Mouse (Mus musculus) C2C12 (cell line): ENCODE measurements around the gene Gm11634.

Experiments used
- CEBPB ChIP-seq: IDR thresholded peaks from one replicate; pipeline ENCODE4 v1.6.1; 2011; ENCODE audit warnings: low read depth, mild to moderate bottlenecking, control low read depth, moderate library complexity
- CTCF ChIP-seq: IDR thresholded peaks from one replicate; pipeline ENCODE4 v1.5.1; 2011; ENCODE audit not compliant: control insufficient read depth, insufficient read depth, insufficient read length
- USF1 ChIP-seq: IDR thresholded peaks from one replicate; pipeline ENCODE4 v1.6.1; 2011; ENCODE audit warnings: low read depth, mild to moderate bottlenecking, control low read depth, moderate library complexity

- TF ChIP-seq CTCF (no peak), USF1 (no peak), CEBPB (no peak)
These were observed 15.1 kb upstream of the Gm11634 start for GRCm38 (mm10) chr11:101614116-101614515.
